8 mouse cellular contexts compared by ENCODE assay signal in the genomic region with DNA sequence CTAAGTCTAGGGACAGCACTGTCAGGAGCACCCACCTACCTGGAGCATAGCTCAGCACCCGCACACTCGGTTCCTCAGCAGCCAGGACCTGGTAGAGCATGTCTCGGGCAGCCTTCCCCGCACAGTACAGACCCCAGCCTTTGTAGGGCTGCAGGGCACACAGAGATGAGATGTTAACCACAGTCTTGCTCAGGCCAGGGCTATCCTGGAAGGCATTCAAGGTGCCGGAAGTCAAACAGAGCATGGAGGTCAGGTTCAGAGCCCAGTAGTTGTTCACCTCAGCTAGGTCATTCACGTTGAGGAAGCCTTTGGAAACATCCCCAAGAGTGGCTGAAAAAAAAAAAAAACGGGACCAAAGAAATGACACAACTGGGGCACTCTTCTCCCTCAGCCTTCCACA. TPM values are rescaled to one million over a fixed set of nuclear protein-coding genes. Genes with fewer than 3 reads are reported as not detected.
DNase-seq lines count a peak whose midpoint lies in the region; ATAC-seq and TF ChIP-seq lines count a peak whose summit lies in the region.
"Not testable (repeated sequence)": the region's sequence is repeated elsewhere in the genome, so short reads cannot be mapped to it uniquely, and the experiment has no call there.

No protein-coding gene starts in this region.

- not testable (repeated sequence) for H3K9me3 ChIP-seq in E14TG2a.4 (ENCODE audit: low read length); embryonic facial prominence, embryonic 11.5 days (replicated peaks; ENCODE audit: control insufficient read depth, low read length); forebrain, embryonic 16.5 days (ENCODE audit: control insufficient read depth, low read length); hindbrain, embryonic 10.5 days; kidney, embryonic 14.5 days (ENCODE audit: control insufficient read depth, low read length); liver, embryonic 11.5 days (ENCODE audit: control insufficient read depth, low read length); megakaryocyte, embryonic 14.5 days; neural tube, embryonic 14.5 days (ENCODE audit: control insufficient read depth, low read length)

- peaks cover 40% of the 10 kb centered on the region for H3K4me1 ChIP-seq in E14TG2a.4 (replicated peaks; ENCODE audit: low read depth, low read length)
- not testable (repeated sequence) for H3K4me1 ChIP-seq in embryonic facial prominence, embryonic 11.5 days (ENCODE audit: control insufficient read depth, insufficient read depth, low read length); forebrain, embryonic 16.5 days (replicated peaks; ENCODE audit: control insufficient read depth, insufficient read depth, low read length); hindbrain, embryonic 10.5 days (replicated peaks); kidney, embryonic 14.5 days (ENCODE audit: control insufficient read depth, insufficient read depth, low read length); liver, embryonic 11.5 days (replicated peaks; ENCODE audit: control insufficient read depth, insufficient read depth, low read length); neural tube, embryonic 14.5 days (ENCODE audit: control insufficient read depth, insufficient read depth, low read length)
- peaks cover 29% of the 10 kb centered on the region for H3K4me1 ChIP-seq in megakaryocyte, embryonic 14.5 days

- H3K36me3 ChIP-seq in E14TG2a.4 (ENCODE audit: insufficient read depth, low read length) = peaks cover 32% of the 10 kb centered on the region
- not testable (repeated sequence) for H3K36me3 ChIP-seq in embryonic facial prominence, embryonic 11.5 days (replicated peaks; ENCODE audit: control insufficient read depth, insufficient read depth, low read depth, low read length); forebrain, embryonic 16.5 days (ENCODE audit: control insufficient read depth, insufficient read depth); liver, embryonic 11.5 days (ENCODE audit: control insufficient read depth, insufficient read depth, low read length); neural tube, embryonic 14.5 days (ENCODE audit: control insufficient read depth, insufficient read depth, low read length)
- peaks cover 21% of the 10 kb centered on the region for H3K36me3 ChIP-seq in hindbrain, embryonic 10.5 days
- peaks cover 14% of the 10 kb centered on the region for H3K36me3 ChIP-seq in kidney, embryonic 14.5 days (ENCODE audit: control insufficient read depth, insufficient read depth, low read length)
- peaks cover 16% of the 10 kb centered on the region for H3K36me3 ChIP-seq in megakaryocyte, embryonic 14.5 days (replicated peaks; ENCODE audit: low read length)

- peak overlapping the region; percentile 83 for H3K9ac ChIP-seq in embryonic facial prominence, embryonic 11.5 days (replicated peaks; ENCODE audit: low read length)
- H3K9ac ChIP-seq in forebrain, embryonic 16.5 days (replicated peaks; ENCODE audit: low read depth, low read length); neural tube, embryonic 14.5 days (replicated peaks; ENCODE audit: low read depth, low read length): not testable (repeated sequence)
- H3K9ac ChIP-seq in kidney, embryonic 14.5 days (ENCODE audit: low read depth, low read length) = peak overlapping the region; percentile 77; the same call in 1 of the 2 replicates
- peak overlapping the region; percentile 83 for H3K9ac ChIP-seq in liver, embryonic 11.5 days (ENCODE audit: low read depth, low read length)

- 62% methylated on average over 7 of the region's 7 CpGs for WGBS in embryonic facial prominence, embryonic 11.5 days
- WGBS in forebrain, embryonic 16.5 days = 63% methylated on average over 7 of the region's 7 CpGs
- WGBS in hindbrain, embryonic 10.5 days = 67% methylated on average over 7 of the region's 7 CpGs
- 54% methylated on average over 7 of the region's 7 CpGs for WGBS in kidney, embryonic 14.5 days
- WGBS in liver, embryonic 11.5 days = 64% methylated on average over 7 of the region's 7 CpGs
- 64% methylated on average over 7 of the region's 7 CpGs for WGBS in neural tube, embryonic 14.5 days

- H3K4me2 ChIP-seq in embryonic facial prominence, embryonic 11.5 days (ENCODE audit: low read depth, low read length) = peak overlapping the region; percentile 45
- H3K4me2 ChIP-seq in forebrain, embryonic 16.5 days (ENCODE audit: low read length) = peak overlapping the region; percentile 64
- peak overlapping the region; percentile 60 for H3K4me2 ChIP-seq in kidney, embryonic 14.5 days (replicated peaks; ENCODE audit: low read depth, low read length)
- H3K4me2 ChIP-seq in liver, embryonic 11.5 days = peak overlapping the region; percentile 69
- peak overlapping the region; percentile 60 for H3K4me2 ChIP-seq in neural tube, embryonic 14.5 days (ENCODE audit: low read depth, low read length)

- DNase-seq in embryonic facial prominence, embryonic 11.5 days (ENCODE audit: low spot score); hindbrain, embryonic 10.5 days (ENCODE audit: low spot score); liver, embryonic 11.5 days (ENCODE audit: low spot score): not testable (repeated sequence)

- not testable (repeated sequence) for TF ChIP-seq CTCF in E14TG2a.4 (conservative IDR thresholded peaks at IDR 0.05; ENCODE audit: low read length)

- peak overlapping the region; percentile 98 for H3K4me3 ChIP-seq in E14TG2a.4 (replicated peaks; ENCODE audit: low read length)
- peak overlapping the region; percentile 71 for H3K4me3 ChIP-seq in embryonic facial prominence, embryonic 11.5 days (ENCODE audit: low read depth, low read length)
- H3K4me3 ChIP-seq in forebrain, embryonic 16.5 days (replicated peaks; ENCODE audit: low read length) = peak overlapping the region; percentile 59
- H3K4me3 ChIP-seq in hindbrain, embryonic 10.5 days = peak overlapping the region; percentile 84
- H3K4me3 ChIP-seq in kidney, embryonic 14.5 days (ENCODE audit: low read length) = peak overlapping the region; percentile 82
- peak overlapping the region; percentile 76 for H3K4me3 ChIP-seq in liver, embryonic 11.5 days (ENCODE audit: low read depth, low read length)
- H3K4me3 ChIP-seq in megakaryocyte, embryonic 14.5 days (replicated peaks) = peak overlapping the region; percentile 93
- H3K4me3 ChIP-seq in neural tube, embryonic 14.5 days (ENCODE audit: low read depth, low read length) = peak overlapping the region; percentile 56

- peak; percentile 30; the same call in 1 of the 2 replicates for ATAC-seq in embryonic facial prominence, embryonic 11.5 days (replicated peaks; ENCODE audit: insufficient number of reproducible peaks, low FRiP score, low TSS enrichment, low read depth)
- not testable (repeated sequence) for ATAC-seq in forebrain, embryonic 16.5 days; liver, embryonic 11.5 days (replicated peaks; ENCODE audit: low FRiP score); neural tube, embryonic 14.5 days (ENCODE audit: low read depth)
- ATAC-seq in kidney, embryonic 14.5 days (ENCODE audit: low FRiP score, low TSS enrichment) = peak; percentile 17

- not testable (repeated sequence) for H3K27me3 ChIP-seq in E14TG2a.4 (ENCODE audit: insufficient read depth, low read length); embryonic facial prominence, embryonic 11.5 days (ENCODE audit: control insufficient read depth, insufficient read depth, low read length); forebrain, embryonic 16.5 days (replicated peaks; ENCODE audit: control insufficient read depth, insufficient read depth, low read length); hindbrain, embryonic 10.5 days (ENCODE audit: insufficient read depth, poor library complexity, severe bottlenecking); kidney, embryonic 14.5 days (ENCODE audit: control insufficient read depth, insufficient read depth, low read length); liver, embryonic 11.5 days (replicated peaks; ENCODE audit: control insufficient read depth, insufficient read depth, low read length); megakaryocyte, embryonic 14.5 days (replicated peaks); neural tube, embryonic 14.5 days (ENCODE audit: control insufficient read depth, insufficient read depth, low read length)

- not testable (repeated sequence) for H3K27ac ChIP-seq in embryonic facial prominence, embryonic 11.5 days (replicated peaks; ENCODE audit: low read depth, low read length); forebrain, embryonic 16.5 days (ENCODE audit: low read length); kidney, embryonic 14.5 days (ENCODE audit: low read depth, low read length); liver, embryonic 11.5 days (ENCODE audit: low read depth, low read length); neural tube, embryonic 14.5 days (ENCODE audit: low read depth, low read length)
- peak overlapping the region; percentile 94 for H3K27ac ChIP-seq in hindbrain, embryonic 10.5 days

RNA-seq across cellular contexts. Expression of a gene that starts 0.8 kb away (rescaled TPM):
- 54.5 and 62.2 TPM in 2 replicates for polyA plus RNA-seq in embryonic facial prominence, embryonic 11.5 days (2014; fragmentation: Nextera tagmentation; extraction: Ambion mirVana)
- polyA plus RNA-seq in forebrain, embryonic 16.5 days (2015; fragmentation: Nextera tagmentation; extraction: Ambion mirVana) = 31.9 and 32.6 TPM in 2 replicates
- 53.8 and 66.2 TPM in 2 replicates for polyA plus RNA-seq in hindbrain, embryonic 10.5 days (2016; fragmentation: Nextera tagmentation; extraction: Ambion mirVana)
- 79.4 and 100 TPM in 2 replicates for polyA plus RNA-seq in kidney, embryonic 14.5 days (2014; fragmentation: Nextera tagmentation; extraction: Ambion mirVana)
- 66.5 and 77.7 TPM in 2 replicates for polyA plus RNA-seq in liver, embryonic 11.5 days (2014; fragmentation: Nextera tagmentation; extraction: Ambion mirVana)
- 23.7 and 32.1 TPM in 2 replicates for polyA plus RNA-seq in megakaryocyte, embryonic 14.5 days (2012; ENCODE audit: insufficient read depth, low replicate concordance)
- polyA plus RNA-seq in neural tube, embryonic 14.5 days (2014; fragmentation: Nextera tagmentation; extraction: Ambion mirVana) = 33.7 and 38.6 TPM in 2 replicates

RNA-seq across cellular contexts. Expression of a gene that starts 50.5 kb away (rescaled TPM):
- 0.56 and 0.88 TPM in 2 replicates for polyA plus RNA-seq in embryonic facial prominence, embryonic 11.5 days (2014; fragmentation: Nextera tagmentation; extraction: Ambion mirVana)
- 57.5 and 59.7 TPM in 2 replicates for polyA plus RNA-seq in forebrain, embryonic 16.5 days (2015; fragmentation: Nextera tagmentation; extraction: Ambion mirVana)
- 0.52 and 1.0 TPM in 2 replicates for polyA plus RNA-seq in hindbrain, embryonic 10.5 days (2016; fragmentation: Nextera tagmentation; extraction: Ambion mirVana)
- 7.5 and 8.5 TPM in 2 replicates for polyA plus RNA-seq in kidney, embryonic 14.5 days (2014; fragmentation: Nextera tagmentation; extraction: Ambion mirVana)
- 0.38 and 0.49 TPM in 2 replicates for polyA plus RNA-seq in liver, embryonic 11.5 days (2014; fragmentation: Nextera tagmentation; extraction: Ambion mirVana)
- polyA plus RNA-seq in megakaryocyte, embryonic 14.5 days (2012; ENCODE audit: insufficient read depth, low replicate concordance) = not detected in 2 replicates
- 0.21 TPM in 1 of 2 replicates, not detected in the other for polyA plus RNA-seq in neural tube, embryonic 14.5 days (2014; fragmentation: Nextera tagmentation; extraction: Ambion mirVana)
